Mouse (Mus musculus) forelimb bud, embryonic 11.5 days (tissue): ENCODE measurements at regions not wholly inside any gene's neighbourhood (a gene's known extent, or its start where the extent isn't known, plus 50 kb on each side); places are given as distances from the start of the nearest gene placed in this dataset.
A peak's percentile ranks its signal among the peaks of the same experiment; 100 is the strongest.
"Not testable (repeated sequence)": the region's sequence is repeated elsewhere in the genome, so short reads cannot be mapped to it uniquely, and the experiment has no call there.

Source experiments
- DNase-seq: peaks from one replicate; pipeline ENCODE4 v3.0.0-alpha.2; 2012; ENCODE audit warnings: low read depth, low spot score

DNA sequence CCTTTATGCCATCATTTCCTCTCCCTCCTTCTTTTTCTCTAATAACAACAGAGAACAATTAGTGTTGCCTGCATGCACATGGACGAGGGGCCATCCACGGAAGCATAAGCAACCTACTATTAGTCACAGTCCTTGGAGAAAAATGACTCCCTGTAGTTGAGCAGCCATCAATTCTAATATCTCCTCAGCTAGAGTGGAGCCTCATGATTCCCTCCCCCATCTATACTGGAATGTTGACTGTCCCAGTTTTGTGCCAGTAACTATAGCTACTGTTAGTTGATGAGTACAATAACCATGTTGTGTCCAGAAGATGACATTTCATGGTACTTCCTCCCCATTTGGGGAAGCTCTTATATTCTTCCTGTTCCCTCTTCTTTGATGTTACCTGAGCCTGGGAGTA is 64.3 kb upstream of the Rtn4 start:
- no peak for DNase-seq

DNA sequence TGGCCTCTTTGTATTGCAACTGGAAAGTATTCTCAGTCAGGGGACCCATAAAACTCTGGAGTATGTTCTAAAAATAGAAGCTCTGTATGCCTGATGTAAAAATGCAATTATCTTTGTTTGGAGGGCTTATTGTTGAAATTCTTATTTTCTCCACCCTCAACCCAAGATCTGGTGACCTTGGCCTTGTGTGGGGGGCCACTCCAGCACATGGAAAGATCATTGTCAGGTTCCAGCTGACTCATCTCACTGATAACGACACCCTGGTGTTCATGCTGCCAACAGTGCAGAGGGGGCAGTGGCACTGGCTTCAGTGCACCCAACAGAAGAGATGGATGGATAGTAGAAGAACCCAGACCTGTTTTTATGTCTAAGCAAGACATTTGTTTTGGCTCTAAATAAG is 60.3 kb upstream of the Rtn4 start:
- DNase-seq, result no peak

- not testable (repeated sequence) for DNase-seq
Measured at GRCm38 (mm10) chr11:29633288-29633687, 59.5 kb upstream of the Rtn4 start.

DNA sequence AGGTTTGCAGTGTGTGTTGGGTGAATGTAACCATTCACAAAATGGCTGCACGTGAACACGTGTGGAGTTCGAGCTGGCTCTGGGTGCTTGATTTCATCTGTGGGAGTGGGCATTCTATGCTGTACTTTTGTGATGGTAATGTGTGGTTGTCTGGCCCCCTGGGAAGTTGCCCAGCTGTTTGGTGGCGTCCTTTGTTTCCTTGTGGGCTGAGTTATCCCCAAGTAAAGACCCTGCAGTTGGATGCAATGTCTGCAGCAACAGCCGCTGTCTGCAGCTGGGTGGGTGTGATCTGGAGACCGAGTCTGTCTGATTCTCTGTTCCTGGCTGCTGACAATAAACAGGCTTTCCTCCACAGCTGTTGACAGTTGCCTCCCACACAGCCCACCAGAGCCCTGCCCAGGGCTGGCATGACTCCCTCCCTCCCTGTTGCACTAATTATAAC is 56.0 kb upstream of the Rtn4 start:
- DNase-seq, result peak; percentile 52

DNA sequence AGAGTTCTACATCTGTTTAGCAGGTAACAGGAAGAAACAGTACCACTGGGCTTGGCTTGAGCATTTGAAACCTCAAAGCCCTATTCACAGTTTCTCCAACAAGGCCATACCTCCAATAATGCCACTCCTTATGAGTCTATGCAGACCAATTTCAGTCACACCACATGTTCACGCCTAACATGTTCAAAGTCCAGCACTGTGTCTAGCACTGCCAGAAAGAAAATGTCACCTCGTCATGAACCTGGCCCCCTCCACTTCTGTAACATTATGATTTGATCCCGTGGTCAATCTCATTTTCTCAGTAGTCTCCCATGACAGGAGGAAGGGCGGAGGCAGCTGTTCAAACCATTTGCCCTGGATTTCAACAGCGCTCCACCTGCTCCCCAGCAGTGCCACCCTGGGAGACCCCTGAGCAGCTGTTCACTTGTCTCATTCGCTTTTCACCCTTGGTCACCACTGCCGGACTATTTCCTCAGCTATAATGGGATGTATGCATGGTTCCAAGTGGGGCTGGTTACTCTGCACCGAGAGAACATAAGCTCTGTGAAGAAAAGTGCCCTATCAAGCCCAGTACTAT is 54.6 kb upstream of the Rtn4 start:
- DNase-seq, result peak; percentile 30

- DNase-seq, result no peak
Measured at GRCm38 (mm10) chr11:29638861-29639260, 53.9 kb upstream of the Rtn4 start.
